Mouse (Mus musculus) heart, postnatal 0 days (tissue): ENCODE measurements around the gene Cldn7.

Source experiments
- CTCF ChIP-seq: IDR thresholded peaks from 2 replicates; pipeline ENCODE4 v1.5.1; 2016; ENCODE audit warnings: antibody characterized with exemption, control low read depth, low read depth
- EP300 ChIP-seq: IDR thresholded peaks from 2 replicates; pipeline ENCODE4 v1.6.1; 2016; ENCODE audit warnings: antibody characterized with exemption, low read depth

DNA sequence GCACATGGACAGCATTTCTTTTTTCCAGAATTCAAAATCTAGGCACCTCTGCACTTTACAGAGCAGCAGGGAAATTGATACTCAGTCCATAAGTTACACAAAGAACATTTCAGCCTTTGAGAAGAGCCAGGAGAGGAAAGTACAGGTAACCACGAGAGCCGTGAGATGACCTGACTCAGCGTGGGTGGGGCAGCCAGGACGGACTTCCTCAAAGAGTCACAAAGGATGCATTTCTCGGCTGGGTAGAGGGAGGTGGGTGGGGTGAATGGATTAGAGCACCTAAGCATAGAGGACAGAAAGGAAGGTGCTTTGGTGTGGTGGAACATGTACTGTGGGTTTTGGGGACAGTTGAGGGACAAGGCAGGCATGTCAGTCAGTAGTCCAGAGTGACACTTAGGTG is 2.7 kb upstream of the Cldn7 start:
- no peak for TF ChIP-seq CTCF
- TF ChIP-seq EP300: no peak
